Mouse (Mus musculus): ENCODE data around the gene F13b.

Gene F13b

DNA sequence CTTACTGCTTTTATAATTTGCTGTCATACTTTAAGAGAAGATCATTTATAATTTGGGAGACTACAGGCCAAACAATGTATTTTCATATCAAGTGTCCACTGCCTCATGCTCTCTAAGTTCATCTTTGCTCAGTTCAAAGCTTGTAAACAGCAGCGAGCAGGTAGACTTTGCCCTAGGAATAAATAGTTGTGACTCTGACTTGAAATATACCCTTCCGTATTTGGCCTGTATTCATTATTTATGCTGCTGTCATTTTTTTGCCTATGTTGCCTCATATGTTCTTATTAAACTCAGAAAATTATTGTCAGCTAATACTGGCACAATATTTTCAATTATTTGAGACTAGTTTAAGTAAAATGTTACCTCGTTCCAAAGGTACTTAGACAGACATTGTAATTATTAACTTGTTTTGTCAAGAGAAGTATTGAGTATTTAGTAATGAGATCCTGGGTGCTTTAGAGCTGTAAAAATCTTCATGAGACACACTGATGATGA lies at the start of gene F13b:
Gene F13b, plus strand, starts transcription at position 445 of the 495 bp plus-strand sequence.
- DNase-seq: no peak

DNA sequence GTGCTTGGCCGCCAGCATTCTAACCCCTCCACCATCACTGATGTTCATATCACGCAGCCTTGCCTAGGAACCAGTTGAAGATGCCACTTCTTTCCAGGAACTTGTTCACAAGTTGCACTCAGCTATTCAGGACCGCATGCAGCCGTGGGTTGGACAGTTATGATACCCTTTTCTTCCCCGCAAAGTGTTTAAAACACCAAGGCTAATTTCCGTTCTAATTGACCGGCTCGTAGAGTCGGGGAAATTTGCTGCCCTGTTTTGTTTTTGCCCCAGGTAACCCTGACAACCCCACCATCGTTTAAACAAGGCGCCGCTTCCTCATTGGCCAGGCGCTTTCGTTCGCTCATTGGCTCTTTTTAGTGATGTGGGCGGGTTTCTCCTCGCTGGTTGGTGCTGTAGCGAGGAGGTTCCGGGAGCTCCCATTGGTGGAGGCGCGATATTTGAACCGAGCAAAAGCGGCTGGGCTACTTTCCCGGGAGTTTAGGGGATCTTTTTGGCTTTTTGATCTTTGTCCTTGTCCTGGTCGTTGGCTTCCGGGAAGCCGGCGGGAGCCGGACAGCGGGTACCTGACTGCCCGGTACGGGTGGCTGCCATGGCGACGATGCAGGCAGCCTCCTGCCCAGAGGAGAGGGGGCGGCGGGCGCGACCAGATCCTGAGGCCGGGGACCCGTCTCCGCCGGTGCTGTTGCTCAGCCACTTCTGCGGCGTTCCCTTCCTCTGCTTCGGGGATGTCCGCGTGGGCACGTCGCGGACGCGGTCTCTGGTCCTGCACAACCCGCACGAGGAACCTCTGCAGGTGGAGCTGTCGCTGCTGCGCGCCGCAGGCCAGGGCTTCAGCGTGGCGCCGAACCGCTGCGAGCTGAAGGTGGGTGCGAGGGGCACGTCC lies 46.9 kb upstream of the F13b start, which contains the start of gene Aspm:
Gene Aspm, plus strand, starts transcription at position 433 of the 886 bp plus-strand sequence.
- peak; percentile 92 for DNase-seq

DNA sequence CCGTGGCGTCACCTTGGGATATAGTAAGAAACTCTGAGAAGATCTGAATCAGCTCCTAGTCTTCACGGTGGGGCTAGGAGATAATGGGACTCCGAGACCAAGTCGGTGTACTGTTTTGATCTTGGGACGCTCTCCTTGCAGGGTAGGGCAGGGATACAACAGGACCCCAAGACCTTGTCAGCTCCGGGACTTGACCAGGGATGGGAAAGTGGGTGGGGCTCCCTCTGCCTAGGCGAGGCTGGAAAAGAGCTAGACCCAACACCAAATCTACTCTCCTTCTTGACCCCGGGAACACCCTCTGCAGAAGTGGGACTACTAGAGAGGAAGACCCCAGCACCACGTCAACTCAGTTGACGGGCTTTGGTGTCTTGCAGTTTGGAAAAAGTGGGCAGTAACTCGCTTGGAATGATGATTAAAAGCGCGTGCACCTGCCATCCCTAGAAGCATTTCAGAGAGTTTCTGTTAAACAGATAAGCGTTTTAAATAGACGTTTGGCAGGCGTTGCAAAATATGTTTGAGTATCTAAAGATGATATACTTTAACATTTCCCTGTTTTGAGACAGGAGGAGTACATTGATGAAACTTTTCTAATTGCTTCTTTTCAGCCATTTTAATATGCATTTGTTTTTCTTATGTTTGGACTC lies 46.2 kb upstream of the F13b start:
- DNase-seq: no peak

DNA sequence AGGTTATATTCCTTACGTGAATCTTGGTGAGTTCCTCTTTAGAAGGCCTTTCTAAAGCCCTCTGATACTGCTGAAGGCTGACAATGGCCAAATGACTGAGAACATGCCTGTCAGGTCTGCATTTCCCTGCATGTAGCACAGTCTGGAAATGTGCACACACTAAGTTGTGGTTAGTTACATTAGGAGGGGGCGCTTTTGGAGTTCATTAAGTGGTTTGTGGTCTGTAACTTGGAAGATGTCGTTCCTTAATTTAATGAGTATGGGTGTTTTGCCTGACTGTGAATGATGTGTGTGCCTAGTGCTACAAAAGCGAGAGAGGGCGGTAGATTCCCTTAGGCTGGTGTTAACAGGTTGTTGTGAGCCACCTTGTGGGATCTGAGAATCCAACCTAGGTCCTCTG lies 40.7 kb upstream of the F13b start:
- DNase-seq: no peak

DNA sequence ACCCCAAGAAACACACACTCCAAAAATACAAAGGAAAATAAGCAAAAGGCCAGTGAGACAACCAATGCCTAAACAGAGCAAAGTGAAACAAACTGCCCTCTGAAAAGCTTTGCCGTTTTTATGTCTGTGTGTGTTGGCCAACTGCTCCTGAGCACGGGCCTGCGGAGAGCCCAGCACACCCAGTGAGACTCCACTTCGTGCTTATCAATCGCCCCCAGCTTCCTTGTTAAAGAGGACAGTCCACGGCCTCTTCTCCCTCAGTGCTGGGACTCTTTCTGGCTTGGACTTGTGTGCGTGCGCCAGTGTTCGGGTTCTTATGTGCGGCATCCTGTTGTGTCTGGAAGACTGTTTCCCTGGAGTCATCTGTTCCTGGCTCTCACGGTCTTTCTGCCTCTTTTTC lies 35.6 kb upstream of the F13b start:
- DNase-seq: no peak

DNA sequence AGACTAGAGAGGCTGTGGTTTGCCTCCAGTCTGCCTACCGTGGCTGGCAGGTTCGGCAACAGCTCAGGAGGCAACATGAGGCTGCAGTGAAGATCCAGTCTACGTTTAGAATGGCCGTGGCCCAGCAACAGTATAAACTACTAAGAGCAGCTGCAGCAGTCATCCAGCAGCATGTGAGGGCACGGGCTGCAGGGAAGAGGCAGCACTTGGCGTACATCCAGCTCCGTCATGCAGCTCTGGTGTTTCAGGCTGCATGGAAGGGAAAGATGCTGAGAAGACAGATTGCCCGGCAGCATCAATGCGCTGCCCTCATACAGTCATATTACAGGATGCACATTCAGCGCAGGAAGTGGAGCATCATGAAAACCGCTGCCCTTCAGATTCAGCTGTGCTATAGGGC lies 22.6 kb upstream of the F13b start:
- DNase-seq: no peak

DNA sequence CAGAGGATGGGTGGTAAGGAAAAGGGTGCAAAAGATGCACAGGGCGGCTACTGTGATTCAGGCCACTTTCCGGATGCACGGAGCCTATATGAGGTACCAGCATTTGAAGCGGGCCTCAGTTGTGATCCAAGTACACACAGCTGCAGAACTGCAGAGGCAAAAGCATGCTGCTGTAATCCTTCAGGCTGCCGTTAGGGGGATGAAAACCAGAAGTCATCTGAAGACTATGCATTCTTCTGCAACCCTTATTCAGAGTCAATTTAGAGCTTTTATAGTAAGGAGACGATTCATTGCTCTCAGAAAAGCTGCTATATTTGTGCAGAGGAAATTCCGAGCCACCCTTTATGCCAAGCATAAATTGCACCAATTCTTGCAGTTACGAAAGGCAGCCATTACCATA lies 21.3 kb upstream of the F13b start:
- DNase-seq: no peak

DNA sequence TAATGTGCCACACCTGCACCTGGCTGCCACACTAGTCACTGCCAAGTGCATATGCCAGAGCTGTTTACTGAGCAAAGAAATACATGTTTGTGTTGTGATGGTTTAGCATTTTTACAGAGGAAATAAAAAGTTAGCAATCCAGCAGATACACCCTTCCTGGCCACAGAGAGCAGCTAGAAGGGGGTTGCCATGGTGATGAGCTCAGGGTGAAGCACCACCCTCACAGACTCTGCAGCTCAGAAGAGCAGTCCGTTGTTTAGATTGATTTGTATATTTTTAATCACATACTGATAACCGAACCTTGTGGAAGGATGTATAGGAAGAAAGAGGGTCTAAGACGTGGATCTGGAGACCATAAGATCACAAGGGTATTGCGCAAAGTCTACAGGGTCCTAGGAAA lies 20.4 kb upstream of the F13b start:
- DNase-seq: peak; percentile 44

DNA sequence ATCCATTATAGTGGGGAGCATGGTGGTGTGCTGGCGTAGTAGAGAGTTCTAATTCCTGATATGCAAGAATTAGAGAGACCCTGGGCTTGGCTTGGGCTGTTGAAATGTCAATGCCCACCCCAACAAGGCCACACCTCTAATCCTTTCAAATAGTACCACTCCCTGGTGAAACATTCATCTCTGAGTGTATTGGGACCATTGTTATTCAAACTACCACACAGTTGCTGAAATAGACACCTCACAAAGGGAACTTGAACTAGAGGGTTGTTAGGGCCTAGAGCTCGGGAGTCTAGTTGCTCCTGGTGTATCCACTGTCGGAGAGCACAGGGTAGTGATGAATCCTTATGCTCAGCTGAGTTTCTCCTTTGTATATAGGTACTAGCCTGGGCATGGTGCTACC lies 6.9 kb upstream of the F13b start:
- DNase-seq: no peak

DNA sequence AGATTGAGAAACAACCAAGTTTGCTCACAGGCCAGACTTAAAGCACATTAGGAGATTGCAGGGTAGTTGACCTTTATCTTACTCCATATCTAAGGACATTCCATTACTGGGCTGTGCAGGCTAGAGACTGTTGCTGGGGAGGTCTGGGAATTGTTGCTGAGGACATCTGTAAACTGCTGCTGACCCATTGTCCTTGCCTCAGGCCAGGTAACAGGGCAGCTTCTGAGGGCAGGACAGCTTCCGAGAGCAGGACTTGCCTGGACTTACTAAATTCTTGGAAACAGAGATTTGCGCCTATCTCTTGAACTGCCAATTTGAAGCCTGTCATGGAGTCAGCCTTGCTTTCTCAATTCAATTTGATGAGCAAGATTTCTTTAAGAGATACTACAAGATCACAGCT lies 6.1 kb upstream of the F13b start:
- DNase-seq: no peak

DNA sequence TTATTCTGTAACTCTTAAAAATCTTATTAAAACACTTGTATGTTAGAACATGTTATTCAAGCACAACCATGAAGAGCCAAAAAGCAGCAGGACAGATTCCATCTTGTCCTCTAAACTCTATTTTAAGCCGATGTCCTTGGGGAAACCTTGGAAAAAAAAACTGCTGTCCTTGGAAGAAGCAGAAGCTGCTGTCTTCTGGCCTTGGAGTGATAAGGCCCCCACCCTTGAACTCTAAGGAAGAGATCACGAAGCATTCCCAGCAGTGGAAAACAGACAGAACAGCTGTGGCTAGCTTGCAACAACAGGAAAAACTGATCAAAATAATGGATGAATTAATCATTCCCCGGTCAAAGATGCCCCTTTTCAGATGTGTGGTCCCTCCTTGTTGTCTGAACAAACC lies 5.3 kb upstream of the F13b start:
- no peak for DNase-seq

DNA sequence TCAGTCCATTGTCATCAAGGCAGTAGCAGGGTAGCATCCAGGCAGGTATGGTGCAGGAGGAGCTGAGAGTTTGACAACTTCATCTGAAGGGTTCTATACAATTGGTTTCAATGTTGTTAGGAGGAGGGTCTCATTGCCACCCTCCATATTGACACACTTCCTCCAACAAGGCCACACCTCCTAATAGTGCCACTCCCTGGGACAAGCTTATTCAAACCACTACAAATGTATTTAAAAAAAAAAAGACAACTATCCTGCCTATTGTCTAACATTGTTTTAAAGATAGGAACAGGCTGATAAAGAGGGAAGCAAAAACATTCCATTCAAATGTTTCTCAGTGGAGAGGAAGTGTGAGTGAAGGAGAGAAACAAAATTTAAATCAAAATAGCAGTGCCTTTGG lies 1.8 kb upstream of the F13b start:
- no peak for DNase-seq

DNA sequence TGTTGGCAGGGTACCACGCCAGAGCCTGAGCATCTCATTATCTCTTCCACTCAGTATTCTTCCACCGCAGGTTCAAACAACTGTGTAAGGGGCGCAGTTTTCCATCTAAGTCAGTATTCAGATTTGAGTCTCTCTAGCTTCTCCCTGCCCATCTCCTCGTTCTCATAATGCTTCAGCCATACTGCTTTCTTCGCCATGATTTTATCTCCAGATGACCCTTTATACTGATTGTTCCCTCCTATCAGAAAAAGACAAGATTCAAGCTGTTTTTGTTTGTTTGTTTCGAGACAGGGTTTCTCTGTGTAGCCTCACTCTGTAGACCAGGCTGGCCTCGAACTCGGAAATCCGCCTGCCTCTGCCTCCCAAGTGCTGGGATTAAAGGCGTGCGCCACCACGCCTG lies 13.1 kb downstream of the F13b start:
- no peak for DNase-seq

DNA sequence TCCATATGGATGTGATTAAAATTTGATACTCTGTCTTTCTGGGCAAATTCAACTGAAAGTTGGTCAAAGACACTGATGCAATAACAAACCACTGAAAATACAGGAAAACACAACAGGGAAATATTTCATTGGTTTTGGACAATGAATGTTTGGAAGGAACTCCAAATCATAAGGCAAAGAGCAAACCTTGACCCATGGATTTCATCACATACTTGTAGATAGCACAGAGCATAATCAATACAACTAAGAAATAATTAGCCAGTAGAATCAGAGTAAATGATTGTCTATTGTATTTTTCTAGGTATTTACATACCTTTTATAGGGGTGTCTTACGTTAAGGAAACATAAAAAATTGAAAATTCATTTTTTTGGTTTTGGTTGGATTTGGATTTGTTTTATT lies 47.0 kb downstream of the F13b start:
- DNase-seq: no peak

DNA sequence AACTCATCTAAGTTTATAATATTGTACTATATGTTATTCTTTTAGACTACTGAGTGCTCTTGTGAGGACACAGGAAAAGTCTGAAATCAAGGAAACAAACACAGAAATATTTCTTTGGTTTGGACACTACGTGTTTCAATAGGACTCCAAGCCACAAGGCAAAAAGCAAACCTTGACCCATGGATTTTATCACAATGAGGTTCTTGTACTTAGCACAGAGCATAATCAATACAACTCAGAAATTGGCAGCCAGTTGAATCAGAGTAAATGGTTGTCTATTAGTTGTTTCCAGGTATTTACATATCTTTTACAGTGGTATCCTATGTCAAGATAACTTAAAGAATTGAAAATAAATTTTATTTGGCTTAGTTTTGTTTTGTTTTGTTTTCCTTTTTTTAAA lies 49.8 kb downstream of the F13b start:
- no peak for DNase-seq

DNA sequence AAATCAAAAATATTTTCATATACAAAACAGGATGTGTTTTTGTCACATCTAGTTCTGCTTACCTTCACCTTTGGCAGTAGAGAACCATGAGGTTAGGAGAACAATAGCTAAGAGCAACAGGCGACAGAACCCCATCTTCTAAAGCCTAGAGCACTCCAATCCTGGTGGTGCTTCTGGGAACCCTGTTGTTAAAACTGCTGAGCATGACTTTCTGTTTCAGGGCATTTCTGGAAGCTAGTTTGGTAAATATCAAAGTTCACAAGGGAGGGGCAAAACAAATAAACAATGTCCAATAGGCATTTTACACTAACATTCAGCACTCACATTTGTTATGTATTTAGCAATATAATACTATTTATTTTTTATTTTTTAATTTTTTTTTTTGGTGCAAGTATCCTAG lies 58.5 kb downstream of the F13b start, which contains the start of gene Cfhr1:
Gene Cfhr1, minus strand, starts transcription at position 249 of the 400 bp plus-strand sequence.
- DNase-seq: no peak

Data from layer of hippocampus, adult 9-11 months (tissue).